Mouse (Mus musculus) liver, adult 2 months (tissue): ENCODE measurements at regions not wholly inside any gene's neighbourhood (a gene's known extent, or its start where the extent isn't known, plus 50 kb on each side); places are given as distances from the start of the nearest gene placed in this dataset.

ENCODE experiments used
- CTCF ChIP-seq: fragments of 200-500 bp; IDR thresholded peaks from 2 replicates; pipeline ENCODE4 v1.5.1; 2011; ENCODE audit warnings: low read depth, low read length, control low read depth
- POLR2A ChIP-seq: fragments of 200-500 bp; IDR thresholded peaks from 2 replicates; pipeline ENCODE4 v1.6.1; 2011; ENCODE audit warnings: low read length, control low read depth; ENCODE audit not compliant: insufficient read depth; ENCODE audit errors: extremely low read depth

GRCm38 (mm10) chr5:64624205-64624604 lies 179.0 kb upstream of the Klf3 start:
- TF ChIP-seq POLR2A: no peak
- TF ChIP-seq CTCF: no peak
